Mouse (Mus musculus): ENCODE results near the gene Letmd1. TPM values are rescaled to one million over a fixed set of nuclear protein-coding genes. Genes with fewer than 3 reads are reported as not detected.
A peak's percentile ranks its signal among the peaks of the same experiment; 100 is the strongest.

Letmd1 gene
- polyA plus RNA-seq, 1 experiment from 2014 or later: 11.6 TPM

DNA sequence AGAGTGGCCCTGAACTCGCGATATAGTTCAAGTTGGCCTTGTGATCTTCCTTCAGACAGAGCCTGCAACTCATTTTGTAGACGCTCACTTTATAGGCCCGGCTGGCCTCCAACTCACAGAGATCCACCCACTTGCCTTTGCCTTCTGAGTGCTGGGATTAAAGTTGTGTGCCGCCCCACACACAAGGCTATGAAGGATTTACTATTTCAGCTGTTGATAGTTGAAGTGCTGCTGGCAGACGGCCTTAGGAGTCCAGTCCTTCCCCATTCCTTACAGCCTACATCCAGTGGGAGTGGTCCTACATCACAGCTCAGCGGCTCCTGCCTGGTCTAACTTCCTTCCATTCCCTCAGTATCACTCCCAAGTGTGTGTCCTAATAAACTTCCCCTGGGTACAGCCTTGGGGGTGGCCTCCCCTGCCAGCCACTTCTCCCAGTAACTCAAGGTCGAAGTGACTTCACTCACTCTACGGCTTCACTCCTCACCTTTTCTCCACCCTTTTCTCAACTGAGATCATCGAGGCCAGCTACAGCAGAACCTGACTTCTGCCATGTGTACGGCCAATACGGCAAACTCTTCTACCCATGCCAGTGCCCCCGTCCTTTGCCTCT is 40.4 kb upstream of the Letmd1 start:
- WGBS: 61% methylated on average over 13 of the region's 13 CpGs
- H3K4me2 ChIP-seq: no peak overlapping the region
- no peak overlapping the region for H3K27ac ChIP-seq
- peaks cover 13% of the 10 kb centered on the region for H3K4me1 ChIP-seq (replicated peaks)
- no peaks in the 10 kb centered on the region for H3K36me3 ChIP-seq
- no peak overlapping the region for H3K9ac ChIP-seq
- no peaks in the 10 kb centered on the region for H3K9me3 ChIP-seq (replicated peaks)
- no peak for ATAC-seq (replicated peaks; ENCODE audit: insufficient number of reproducible peaks, insufficient read depth, low FRiP score, low read depth)
- H3K27me3 ChIP-seq: peaks cover 18% of the 10 kb centered on the region
- H3K4me3 ChIP-seq: no peak overlapping the region

DNA sequence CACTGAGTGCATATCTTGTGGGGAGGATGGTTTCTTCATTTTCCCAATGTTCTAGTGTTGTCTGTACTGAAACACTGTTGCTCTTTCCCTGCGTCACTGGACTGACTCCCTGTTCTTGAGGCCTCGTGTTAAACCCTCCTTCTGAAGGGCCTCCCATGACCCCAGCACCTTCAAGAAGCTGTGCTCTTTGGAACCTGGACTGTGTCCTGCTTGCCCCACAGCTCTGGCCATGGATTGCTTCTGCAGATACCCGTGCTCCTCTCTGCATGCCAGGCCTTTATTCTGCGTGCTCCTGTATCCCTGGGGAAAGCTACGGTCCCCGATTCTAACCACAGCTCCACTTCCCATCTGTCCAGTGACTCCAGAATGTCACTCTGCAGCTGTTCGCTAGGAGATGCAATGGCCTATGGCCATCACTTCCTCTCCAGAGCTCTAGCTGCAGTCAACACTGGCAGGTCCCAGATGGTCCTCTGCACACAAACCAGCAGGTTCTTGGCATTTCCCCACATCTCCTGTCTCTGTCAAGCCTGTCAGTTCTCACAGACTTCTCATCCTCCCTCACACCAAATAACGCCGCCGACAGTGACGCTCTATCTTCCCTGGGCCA is 38.8 kb upstream of the Letmd1 start:
- Histone ChIP-seq H3K4me3 (no peak overlapping the region), H3K27ac (no peak overlapping the region), H3K4me2 (no peak overlapping the region), H3K9me3 (replicated peaks) (no peaks in the 10 kb centered on the region), H3K4me1 (replicated peaks) (peaks cover 6% of the 10 kb centered on the region), H3K36me3 (no peaks in the 10 kb centered on the region), H3K9ac (no peak overlapping the region), H3K27me3 (peaks cover 9% of the 10 kb centered on the region)
- no peak for ATAC-seq (replicated peaks; ENCODE audit: insufficient number of reproducible peaks, insufficient read depth, low FRiP score, low read depth)
- 65% methylated on average over 11 of the region's 11 CpGs for WGBS

DNA sequence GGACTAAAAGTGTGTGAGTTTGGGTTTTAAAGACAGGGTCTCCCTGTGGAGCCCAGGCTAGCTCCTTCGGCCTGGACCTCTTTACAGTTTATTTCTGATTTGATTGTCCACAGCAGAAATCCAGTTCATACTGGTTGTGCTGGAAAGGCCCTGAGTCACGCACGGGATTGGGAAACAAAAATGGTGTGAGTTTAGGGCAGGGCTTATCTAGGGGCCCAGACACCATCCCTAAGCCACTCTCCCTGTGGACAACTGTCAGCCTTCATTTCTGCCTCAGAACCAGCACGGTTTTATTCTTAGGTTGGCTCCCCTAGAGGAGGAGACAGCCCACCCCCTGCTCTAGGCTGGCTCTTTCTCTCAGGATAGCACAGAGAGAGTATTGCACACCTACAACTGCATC is 35.6 kb upstream of the Letmd1 start:
- no peak overlapping the region for H3K27ac ChIP-seq
- no peak overlapping the region for H3K4me2 ChIP-seq
- ATAC-seq (replicated peaks; ENCODE audit: insufficient number of reproducible peaks, insufficient read depth, low FRiP score, low read depth): no peak

DNA sequence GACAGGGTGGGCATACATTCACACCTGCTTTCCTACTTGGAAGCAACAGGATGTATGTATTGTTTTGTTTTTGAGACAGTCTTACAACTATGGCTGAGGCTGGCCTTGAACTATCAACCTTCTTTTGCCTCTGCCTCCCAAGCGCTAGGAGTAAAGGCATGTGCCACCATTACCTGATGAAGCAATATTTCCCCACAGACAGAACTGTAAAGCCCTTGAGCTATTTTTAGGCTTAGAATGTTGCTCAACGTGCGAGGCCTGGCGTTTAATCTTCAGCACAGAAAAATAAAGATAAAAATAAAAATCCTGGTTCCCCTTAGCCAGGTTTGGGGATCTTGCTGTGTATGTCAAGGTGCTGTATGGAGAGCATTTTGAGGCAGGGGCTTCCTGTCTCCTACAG is 32.7 kb upstream of the Letmd1 start:
- Histone ChIP-seq H3K27ac (0 out of 2 replicates have a peak overlapping the region, but pooled peaks have one; percentile 15), H3K4me2 (no peak overlapping the region), H3K9ac (no peak overlapping the region), H3K36me3 (no peaks in the 10 kb centered on the region), H3K9me3 (replicated peaks) (no peaks in the 10 kb centered on the region), H3K4me3 (no peak overlapping the region), H3K27me3 (no peaks in the 10 kb centered on the region), H3K4me1 (replicated peaks) (peaks cover 3% of the 10 kb centered on the region; the same call in 1 of the 2 replicates)
- 39% methylated on average over 4 of the region's 4 CpGs for WGBS
- no peak for ATAC-seq (replicated peaks; ENCODE audit: insufficient number of reproducible peaks, insufficient read depth, low FRiP score, low read depth)

More for the DNA sequence above, 35.6 kb upstream of the Letmd1 start:
- Histone ChIP-seq H3K4me3 (no peak overlapping the region), H3K27me3 (no peaks in the 10 kb centered on the region), H3K36me3 (no peaks in the 10 kb centered on the region), H3K9ac (no peak overlapping the region), H3K4me1 (replicated peaks) (peaks cover 7% of the 10 kb centered on the region), H3K9me3 (replicated peaks) (no peaks in the 10 kb centered on the region)
- 54% methylated on average over 4 of the region's 4 CpGs for WGBS

DNA sequence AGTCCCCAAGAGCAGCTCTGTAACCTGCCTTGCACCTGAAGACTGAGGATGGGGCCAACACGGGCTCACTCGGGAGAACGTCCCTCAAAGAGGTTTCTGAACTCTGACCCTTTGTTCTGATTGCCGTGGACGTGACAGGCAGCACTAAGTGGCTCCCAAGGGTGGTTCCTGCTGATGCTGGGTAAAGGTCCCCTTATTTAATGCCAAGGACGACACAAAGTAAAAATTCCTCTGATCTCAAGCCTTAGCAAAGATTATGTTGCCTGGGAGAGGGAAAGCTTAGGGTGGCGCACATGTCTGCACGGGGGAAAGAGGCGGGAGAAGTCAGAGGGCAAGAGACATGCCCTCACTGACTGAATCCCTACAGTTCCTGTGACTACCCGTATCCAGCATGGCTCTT is 32.3 kb upstream of the Letmd1 start:
- WGBS: 61% methylated on average over 10 of the region's 10 CpGs
- Histone ChIP-seq H3K4me2 (no peak overlapping the region), H3K4me3 (no peak overlapping the region), H3K9ac (no peak overlapping the region), H3K27me3 (no peaks in the 10 kb centered on the region), H3K4me1 (replicated peaks) (peaks cover 3% of the 10 kb centered on the region; the same call in 1 of the 2 replicates), H3K27ac (0 out of 2 replicates have a peak overlapping the region, but pooled peaks have one; percentile 15), H3K9me3 (replicated peaks) (no peaks in the 10 kb centered on the region), H3K36me3 (no peaks in the 10 kb centered on the region)
- no peak for ATAC-seq (replicated peaks; ENCODE audit: insufficient number of reproducible peaks, insufficient read depth, low FRiP score, low read depth)

DNA sequence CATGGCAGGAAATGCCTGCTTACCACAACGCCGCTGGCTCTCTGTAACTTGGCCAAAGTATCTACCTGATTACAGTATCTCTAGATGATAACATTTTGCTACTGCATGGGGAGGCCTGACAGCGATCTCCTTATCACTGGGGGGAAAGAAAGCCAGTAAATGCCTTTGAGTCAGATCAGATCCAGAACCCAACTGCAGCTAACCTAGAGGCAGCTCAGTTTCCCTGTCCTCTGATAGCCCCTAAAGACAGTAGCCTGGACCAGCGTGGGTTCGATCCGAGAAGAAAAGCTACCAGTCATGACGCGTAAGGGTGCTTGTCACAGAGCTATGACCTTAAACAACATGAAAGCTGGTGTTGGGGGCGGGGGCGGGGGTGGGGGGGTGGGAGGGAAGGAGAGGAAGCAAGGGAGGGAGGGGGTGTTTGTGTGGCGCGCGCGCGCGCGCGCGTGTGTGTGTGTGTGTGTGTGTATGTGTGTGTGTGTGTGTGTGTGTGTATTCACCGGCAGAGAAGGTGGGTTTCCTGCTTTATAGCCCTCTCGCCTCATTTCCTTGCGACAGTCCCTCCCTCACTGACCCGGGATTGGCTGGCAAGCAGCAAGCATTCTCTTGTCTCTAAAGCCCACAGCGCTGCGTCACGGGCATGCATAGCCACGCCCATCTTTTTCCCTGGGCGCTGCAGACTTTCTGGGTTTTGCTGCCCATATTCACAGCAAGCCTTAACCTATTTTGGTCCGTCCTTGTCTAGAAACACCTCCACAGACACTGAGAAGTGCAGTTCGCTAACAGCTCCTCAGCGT is 25.5 kb upstream of the Letmd1 start:
- H3K9me3 ChIP-seq (replicated peaks): no peaks in the 10 kb centered on the region
- peak overlapping the region; percentile 58 for H3K9ac ChIP-seq
- peak overlapping the region; percentile 73 for H3K4me2 ChIP-seq
- H3K4me1 ChIP-seq (replicated peaks): peaks cover 6% of the 10 kb centered on the region
- WGBS: under 1% methylated on average over 20 of the region's 31 CpGs
- H3K27me3 ChIP-seq: no peaks in the 10 kb centered on the region
- H3K36me3 ChIP-seq: no peaks in the 10 kb centered on the region
- peak overlapping the region; percentile 51 for H3K4me3 ChIP-seq
- peak overlapping the region; percentile 80 for H3K27ac ChIP-seq
- ATAC-seq (replicated peaks; ENCODE audit: insufficient number of reproducible peaks, insufficient read depth, low FRiP score, low read depth): peak; percentile 98

DNA sequence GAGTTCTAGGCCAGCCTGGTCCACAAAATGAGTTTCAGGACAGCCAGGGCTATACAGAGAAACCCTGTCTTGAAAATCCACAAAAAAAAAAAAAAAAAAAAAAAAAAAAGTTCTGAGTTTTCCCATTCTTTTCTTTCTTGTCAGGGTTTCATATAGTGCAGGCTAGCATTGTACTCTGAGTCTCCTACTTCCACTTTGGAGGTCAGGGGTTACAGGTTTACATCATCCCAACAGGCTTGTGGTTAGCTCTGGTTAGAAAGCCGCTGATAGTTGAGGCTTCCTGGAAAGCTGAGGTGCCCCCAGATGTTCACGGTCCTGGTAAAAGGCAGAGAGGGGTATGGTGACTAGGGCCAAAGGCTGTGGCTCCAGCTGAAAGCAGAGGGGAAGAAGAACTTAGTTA is 21.9 kb upstream of the Letmd1 start:
- no peak for ATAC-seq (replicated peaks; ENCODE audit: insufficient number of reproducible peaks, insufficient read depth, low FRiP score, low read depth)
- whole genome bisulfite sequencing: 75% methylated on average over 2 of the region's 2 CpGs
- no peaks in the 10 kb centered on the region for H3K9me3 ChIP-seq (replicated peaks)
- no peaks in the 10 kb centered on the region for H3K27me3 ChIP-seq
- H3K36me3 ChIP-seq: no peaks in the 10 kb centered on the region
- peaks cover 6% of the 10 kb centered on the region for H3K4me1 ChIP-seq (replicated peaks)
- H3K4me2 ChIP-seq: no peak overlapping the region
- H3K27ac ChIP-seq: no peak overlapping the region
- no peak overlapping the region for H3K9ac ChIP-seq
- H3K4me3 ChIP-seq: no peak overlapping the region

DNA sequence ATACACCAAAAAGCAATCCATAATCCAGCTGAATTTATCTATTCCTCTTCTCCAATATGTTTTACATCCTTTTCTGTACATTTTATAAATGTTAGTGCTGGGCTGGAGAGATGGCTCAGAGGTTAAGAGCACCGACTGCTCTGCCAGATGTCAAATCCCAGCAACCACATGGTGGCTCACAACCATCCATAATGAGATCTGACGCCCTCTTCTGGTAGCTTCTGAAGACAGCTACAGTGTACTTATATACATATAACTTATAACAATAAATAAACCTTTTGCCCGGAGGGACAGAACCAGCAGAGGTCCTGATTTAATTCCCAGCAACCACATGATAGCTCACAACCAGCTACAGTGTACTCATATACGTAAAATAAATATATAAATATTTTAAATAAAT is 20.3 kb upstream of the Letmd1 start:
- no peak overlapping the region for H3K4me2 ChIP-seq
- WGBS: 70% methylated on average over 4 of the region's 4 CpGs
- H3K36me3 ChIP-seq: no peaks in the 10 kb centered on the region
- no peak overlapping the region for H3K9ac ChIP-seq
- H3K27me3 ChIP-seq: no peaks in the 10 kb centered on the region
- H3K27ac ChIP-seq: no peak overlapping the region
- H3K4me3 ChIP-seq: no peak overlapping the region
- ATAC-seq (replicated peaks; ENCODE audit: insufficient number of reproducible peaks, insufficient read depth, low FRiP score, low read depth): no peak
- H3K4me1 ChIP-seq (replicated peaks): peaks cover 6% of the 10 kb centered on the region
- no peaks in the 10 kb centered on the region for H3K9me3 ChIP-seq (replicated peaks)

DNA sequence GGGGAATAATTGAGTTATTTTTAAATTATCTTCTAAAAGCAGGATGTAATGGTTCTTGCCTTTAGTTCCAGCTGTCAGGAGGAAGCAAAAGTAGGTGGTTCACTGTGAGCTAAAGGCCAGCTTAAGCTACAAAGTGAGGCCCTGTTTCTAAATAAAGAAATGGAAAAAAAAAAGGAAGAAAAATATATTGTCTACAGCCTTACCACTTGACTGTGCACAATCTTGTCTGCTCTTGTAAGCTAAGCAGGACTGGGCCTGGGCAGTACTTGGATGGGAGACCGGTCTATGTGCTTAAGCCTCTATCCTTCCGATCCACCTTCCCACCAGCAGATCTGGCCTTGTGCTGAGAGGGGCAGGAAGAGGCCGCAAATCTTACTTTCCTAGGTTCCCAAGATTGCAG is 19.3 kb upstream of the Letmd1 start:
- WGBS: 72% methylated on average over 3 of the region's 3 CpGs
- no peak overlapping the region for H3K27ac ChIP-seq
- H3K4me3 ChIP-seq: no peak overlapping the region

DNA sequence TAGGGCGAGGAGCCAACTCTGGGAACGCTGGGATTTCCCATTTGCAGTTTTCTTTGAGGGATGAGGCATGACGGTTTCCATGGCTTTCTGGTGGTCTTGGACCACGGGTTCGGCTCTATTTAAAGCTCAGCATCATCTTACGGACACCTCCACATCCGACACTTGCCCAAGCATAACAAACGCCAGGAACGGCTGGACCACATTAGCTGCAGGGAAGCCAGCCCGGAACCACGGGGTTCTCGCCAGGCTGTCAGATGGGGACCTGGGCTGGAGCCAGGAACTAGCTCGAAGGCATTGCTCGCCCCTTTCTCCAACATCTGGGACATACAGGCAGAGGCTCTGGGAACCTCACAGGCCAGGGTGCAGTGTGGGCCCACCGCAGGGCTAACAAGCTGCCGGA is 17.6 kb upstream of the Letmd1 start:
- Histone ChIP-seq H3K9ac (no peak overlapping the region), H3K4me2 (no peak overlapping the region), H3K27me3 (no peaks in the 10 kb centered on the region), H3K36me3 (no peaks in the 10 kb centered on the region), H3K4me1 (replicated peaks) (no peaks in the 10 kb centered on the region), H3K27ac (no peak overlapping the region), H3K4me3 (no peak overlapping the region), H3K9me3 (replicated peaks) (no peaks in the 10 kb centered on the region)
- WGBS: 60% methylated on average over 16 of the region's 16 CpGs
- ATAC-seq (replicated peaks; ENCODE audit: insufficient number of reproducible peaks, insufficient read depth, low FRiP score, low read depth): no peak

More for the DNA sequence above, 19.3 kb upstream of the Letmd1 start:
- H3K4me1 ChIP-seq (replicated peaks): no peaks in the 10 kb centered on the region
- H3K27me3 ChIP-seq: no peaks in the 10 kb centered on the region
- H3K9ac ChIP-seq: no peak overlapping the region
- no peaks in the 10 kb centered on the region for H3K9me3 ChIP-seq (replicated peaks)
- no peaks in the 10 kb centered on the region for H3K36me3 ChIP-seq
- no peak for ATAC-seq (replicated peaks; ENCODE audit: insufficient number of reproducible peaks, insufficient read depth, low FRiP score, low read depth)
- no peak overlapping the region for H3K4me2 ChIP-seq

DNA sequence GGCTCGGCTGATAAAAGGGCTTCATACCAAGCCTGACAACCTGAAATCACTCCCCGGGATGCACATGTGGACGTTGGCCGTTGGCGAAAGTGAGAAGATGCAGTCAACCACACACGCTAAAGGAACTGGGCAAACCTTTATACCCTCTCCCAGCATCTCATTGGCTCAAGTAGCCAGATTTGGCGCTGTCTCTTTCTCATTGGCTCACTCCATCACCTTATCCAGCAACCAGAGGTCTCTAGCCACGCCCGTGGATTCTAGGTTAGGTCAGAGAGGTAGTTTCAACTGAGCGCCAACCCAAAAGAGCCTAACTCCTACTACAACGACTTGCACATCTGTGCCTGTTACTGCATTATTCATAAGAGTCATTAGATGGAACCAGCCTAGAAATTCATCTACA is 16.3 kb upstream of the Letmd1 start:
- Histone ChIP-seq H3K4me2 (no peak overlapping the region), H3K27ac (no peak overlapping the region), H3K9ac (no peak overlapping the region), H3K36me3 (no peaks in the 10 kb centered on the region), H3K4me1 (replicated peaks) (no peaks in the 10 kb centered on the region), H3K27me3 (no peaks in the 10 kb centered on the region; the same call in 1 of the 2 replicates), H3K4me3 (no peak overlapping the region), H3K9me3 (replicated peaks) (no peaks in the 10 kb centered on the region)
- ATAC-seq (replicated peaks; ENCODE audit: insufficient number of reproducible peaks, insufficient read depth, low FRiP score, low read depth): no peak
- 68% methylated on average over 11 of the region's 11 CpGs for WGBS

Measured in heart, embryonic 15.5 days (tissue).